Mouse (Mus musculus): Measurements from ENCODE around the gene Dpep3.
A peak's percentile ranks its signal among the peaks of the same experiment; 100 is the strongest.

The Dpep3 gene

DNA sequence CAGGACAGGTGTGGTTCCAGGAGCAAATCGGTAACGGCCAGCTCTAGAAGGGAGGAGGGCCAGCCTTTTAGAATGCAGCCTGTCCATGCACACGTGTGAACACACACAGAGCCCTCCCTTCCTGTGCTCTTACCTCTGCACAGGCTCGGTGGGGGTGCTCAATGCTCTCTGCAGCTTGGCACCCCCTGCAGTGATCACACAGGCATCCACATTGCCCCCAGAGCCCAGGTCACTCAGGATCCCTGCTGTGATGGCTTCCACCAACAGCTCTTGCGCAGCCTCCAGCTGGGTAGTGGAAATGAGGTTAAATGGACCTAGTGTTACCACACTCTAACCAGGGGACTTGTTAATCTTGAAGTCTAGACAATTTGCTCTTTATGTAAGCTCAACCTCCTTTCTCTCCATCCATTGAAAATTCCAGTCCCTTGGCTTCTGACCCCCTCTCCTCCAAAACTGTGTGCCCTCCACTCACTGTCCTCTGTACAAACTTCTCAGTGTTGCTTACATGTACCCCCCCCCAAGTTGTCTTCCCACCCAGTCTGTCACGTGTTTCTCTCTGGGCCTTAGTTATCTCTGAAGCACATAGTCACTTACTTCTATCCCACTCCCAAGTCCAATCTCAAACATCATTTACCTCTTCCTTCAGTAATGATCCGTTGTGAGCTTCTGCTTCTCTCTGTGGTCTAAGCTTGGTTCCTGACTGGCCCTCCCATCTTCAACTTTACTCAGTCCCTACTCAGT lies 43.2 kb downstream of the Dpep3 start:
- DNase-seq (ENCODE audit: low spot score): no peak

DNA sequence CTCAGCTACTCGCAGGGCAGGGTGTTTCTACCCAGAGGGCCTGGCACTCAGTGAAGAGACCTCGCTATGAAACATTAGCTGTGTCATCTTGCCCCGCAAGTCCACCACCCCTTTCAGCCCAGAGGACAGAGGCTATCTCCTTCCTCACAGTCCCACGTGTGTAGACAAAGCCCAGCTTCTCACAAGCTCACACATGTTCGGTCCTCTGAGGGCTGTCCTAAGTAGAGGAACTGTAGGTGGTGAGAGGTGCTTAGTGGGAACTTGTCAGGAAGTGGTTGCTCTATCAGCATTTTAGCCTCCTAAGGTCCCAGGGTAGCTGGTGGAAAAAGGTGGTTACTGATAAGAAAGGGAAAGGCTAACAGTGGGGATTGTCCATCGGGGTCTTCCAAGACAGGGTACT lies 44.1 kb downstream of the Dpep3 start:
- DNase-seq (ENCODE audit: low spot score): peak; percentile 23

DNA sequence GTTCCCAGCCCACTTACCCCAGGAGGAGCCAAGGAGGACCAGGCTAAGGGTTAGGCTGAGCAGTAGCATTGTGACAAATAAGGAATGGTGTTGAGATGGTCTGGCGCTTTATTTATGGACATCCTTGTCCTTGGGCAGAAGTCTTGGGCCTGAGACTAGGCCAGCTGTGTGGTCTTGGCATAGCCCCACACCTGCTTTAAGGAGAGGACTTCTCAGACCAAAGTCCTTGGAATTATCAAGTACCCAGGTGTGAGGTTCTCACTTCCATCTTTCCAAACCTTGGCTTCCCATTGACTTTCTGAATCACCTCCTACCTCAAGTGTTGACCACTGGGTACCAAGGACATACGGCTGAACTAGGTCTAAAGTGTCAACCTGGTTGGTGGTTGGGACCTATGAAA lies 45.5 kb downstream of the Dpep3 start, which contains the start of gene Ctrl:
Ctrl (minus strand) TSS at position 101 of the 400 bp plus-strand sequence.
- DNase-seq (ENCODE audit: low spot score): no peak

DNA sequence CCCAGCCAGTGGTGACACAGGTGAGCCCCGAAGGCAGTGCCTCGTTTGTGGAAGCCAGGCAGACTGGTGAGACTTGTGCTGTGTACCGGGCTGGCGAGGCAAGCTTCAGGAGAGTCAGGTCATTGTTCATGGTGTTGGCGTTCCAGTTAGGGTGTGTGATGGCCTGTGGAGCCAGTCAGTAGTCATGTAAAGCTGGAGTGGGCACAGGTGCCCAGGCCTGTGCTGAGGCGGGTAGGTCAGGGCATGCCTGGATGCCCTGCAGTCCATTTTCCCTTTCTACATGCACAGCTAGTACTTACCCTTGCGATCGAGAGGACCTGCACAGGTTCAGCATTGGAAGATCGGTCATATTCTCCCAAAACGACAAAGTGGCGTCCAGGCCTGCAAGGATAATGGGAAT lies 46.7 kb downstream of the Dpep3 start:
- no peak for DNase-seq (ENCODE audit: low spot score)

DNA sequence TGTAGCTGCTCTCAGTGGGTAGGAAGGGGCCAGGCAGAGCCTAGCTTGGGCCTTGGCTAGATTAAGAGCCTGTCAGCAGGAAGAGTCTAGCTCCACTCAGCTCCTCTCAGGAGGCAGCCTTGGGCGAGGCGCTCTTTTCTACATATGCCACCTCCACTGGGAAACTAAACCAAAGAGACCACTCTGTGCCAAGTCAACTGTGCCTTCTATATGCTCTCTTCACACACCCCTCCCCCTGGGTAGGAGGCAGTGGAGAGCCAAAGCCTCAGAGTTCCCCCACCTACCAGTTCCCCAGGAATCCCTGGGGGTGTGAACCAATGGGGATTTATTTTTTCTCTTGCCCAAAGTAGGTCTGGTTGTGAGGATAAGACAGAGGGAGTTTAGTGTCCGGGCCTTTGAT lies 48.0 kb downstream of the Dpep3 start:
- no peak for DNase-seq (ENCODE audit: low spot score)

DNA sequence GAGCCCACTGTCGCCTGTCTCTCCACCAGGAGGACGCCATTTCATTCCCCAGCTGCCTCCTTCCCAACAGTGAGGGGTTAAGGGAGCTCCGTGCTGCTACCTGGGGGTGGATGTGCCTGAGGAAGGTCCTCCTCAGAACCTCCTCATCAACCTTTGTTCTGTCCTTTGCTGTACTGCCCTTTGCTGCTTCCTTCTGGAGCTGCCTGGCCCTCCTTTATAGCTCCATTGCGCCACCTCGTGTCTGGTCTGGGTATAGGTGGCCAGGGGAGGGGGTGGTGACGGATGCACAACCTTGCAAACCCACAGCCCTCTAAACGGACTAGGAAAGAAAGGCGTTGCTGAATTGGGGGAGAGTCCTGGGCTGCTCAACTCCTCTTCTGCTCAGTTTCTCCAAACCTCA lies 48.6 kb downstream of the Dpep3 start:
- peak; percentile 69 for DNase-seq (ENCODE audit: low spot score)

DNA sequence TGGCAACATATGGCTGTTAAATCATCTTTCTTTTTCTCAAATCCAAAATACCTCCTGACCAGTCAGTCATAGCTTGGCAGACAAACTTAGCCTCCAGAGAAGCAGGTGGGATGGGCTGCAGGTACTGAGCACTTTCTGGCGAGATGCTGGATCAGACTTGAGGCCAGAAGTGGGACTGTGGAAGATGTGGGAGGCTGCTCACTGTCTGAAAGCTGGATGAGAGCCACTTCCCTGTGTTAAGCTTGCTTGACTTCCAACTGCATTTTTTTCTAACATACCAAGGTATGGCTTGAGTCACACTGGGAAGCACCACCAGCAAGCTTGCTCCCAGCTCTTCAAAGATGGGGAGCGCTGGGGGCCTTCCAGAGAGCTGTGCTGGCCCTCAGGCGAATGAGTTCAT lies 54.1 kb downstream of the Dpep3 start:
- no peak for DNase-seq (ENCODE audit: low spot score)

Measured in c-Kit-positive CD71-positive TER-119-positive erythroid progenitor cells, embryonic 14.5 days (primary cell).